In genomic region chr1:66279222-66280009, GRCm38 (mm10) we compare ENCODE assay signal across 18 mouse cellular contexts.
A peak's percentile ranks its signal among the peaks of the same experiment; 100 is the strongest.
DNase-seq lines count a peak whose midpoint lies in the region; ATAC-seq and TF ChIP-seq lines count a peak whose summit lies in the region.
"Had no signal": no experiment of that assay in that cellular context is flagged by ENCODE, and none has a peak within 500 bp of the region (broad histone marks: within the 10 kb centered on the region; RNA-seq: fewer than 3 reads in every experiment).

No protein-coding gene starts in this region.

- peak; percentile 75 for ATAC-seq in frontal cortex, adult (ENCODE audit: low TSS enrichment)
- ATAC-seq in stomach, postnatal 0 days (ENCODE audit: low FRiP score, low TSS enrichment) = no peak
- ATAC-seq: forebrain, embryonic 13.5 days; intestine, embryonic 15.5 days; Patski had no signal

- H3K4me1 ChIP-seq in brown adipose tissue, adult 24 weeks (ENCODE audit: control insufficient read depth, insufficient read depth, insufficient read length, low read length) = no peaks in the 10 kb centered on the region
- H3K4me1 ChIP-seq in stomach, postnatal 0 days (replicated peaks; ENCODE audit: control insufficient read depth, insufficient read depth) = no peaks in the 10 kb centered on the region
- H3K4me1 ChIP-seq: heart, embryonic 10.5 days; intestine, embryonic 15.5 days had no signal

- no peak for TF ChIP-seq EP300 in stomach, postnatal 0 days (optimal IDR thresholded peaks at IDR 0.05)

- H3K4me3 ChIP-seq in layer of hippocampus, adult 2 months = no peak overlapping the region
- H3K4me3 ChIP-seq in brown adipose tissue, adult 24 weeks (ENCODE audit: insufficient read depth, low read depth, low read length) = no peak overlapping the region
- no peak overlapping the region for H3K4me3 ChIP-seq in myocyte
- H3K4me3 ChIP-seq in stomach, postnatal 0 days (ENCODE audit: low read depth, low read length) = no peak overlapping the region
- H3K4me3 ChIP-seq: forebrain, embryonic 13.5 days; heart, embryonic 10.5 days; intestine, embryonic 15.5 days; megakaryocyte, embryonic 14.5 days had no signal

- 62% methylated on average over 4 of the region's 4 CpGs for WGBS in stomach, postnatal 0 days

- no peak overlapping the region for H3ac ChIP-seq in myocyte (ENCODE audit: control insufficient read depth, insufficient read length)

- no peak for TF ChIP-seq POLR2A in myocyte (IDR thresholded peaks at IDR 0.05; ENCODE audit: insufficient read length, low read depth)

- H3K36me3 ChIP-seq in myocyte (ENCODE audit: control insufficient read depth, insufficient read depth) = no peaks in the 10 kb centered on the region
- no peaks in the 10 kb centered on the region for H3K36me3 ChIP-seq in stomach, postnatal 0 days (ENCODE audit: control insufficient read depth, insufficient read depth, low read length)
- H3K36me3 ChIP-seq: heart, embryonic 10.5 days; intestine, embryonic 15.5 days had no signal

- H3K27ac ChIP-seq in layer of hippocampus, adult 2 months = peak overlapping the region; percentile 64; the same call in 1 of the 2 replicates
- 0 out of 2 replicates have a peak overlapping the region, but pooled peaks have one; percentile 6 for H3K27ac ChIP-seq in brown adipose tissue, adult 24 weeks (replicated peaks; ENCODE audit: low read depth, low read length)
- H3K27ac ChIP-seq in stomach, postnatal 0 days (replicated peaks) = no peak overlapping the region
- H3K27ac ChIP-seq: forebrain, embryonic 13.5 days; heart, embryonic 10.5 days; intestine, embryonic 15.5 days had no signal

- H3K9me3 ChIP-seq in stomach, postnatal 0 days (ENCODE audit: control insufficient read depth, low read length) = no peaks in the 10 kb centered on the region
- H3K9me3 ChIP-seq: forebrain, embryonic 13.5 days; heart, embryonic 10.5 days; intestine, embryonic 15.5 days; megakaryocyte, embryonic 14.5 days had no signal

- DNase-seq in frontal cortex, postnatal 10 days (ENCODE audit: low spot score in 2 of 2) = no peak
- DNase-seq in layer of hippocampus, adult 2 months (ENCODE audit: low spot score in 2 of 2) = no peak
- DNase-seq in layer of hippocampus, postnatal 14 days (ENCODE audit: low spot score in 2 of 2) = no peak
- no peak for DNase-seq in stomach, postnatal 0 days (ENCODE audit: low spot score)
- no peak for DNase-seq in testis, postnatal 10 days (ENCODE audit: low spot score)
- DNase-seq: adrenal gland, postnatal 14 days; cerebellum, adult 11-12 months; embryo, embryonic 11 days; retina, postnatal 1 day; thymus, postnatal 36 days had no signal

- H3K27me3 ChIP-seq in myocyte (ENCODE audit: control insufficient read depth, insufficient read depth, insufficient read length) = no peaks in the 10 kb centered on the region
- no peaks in the 10 kb centered on the region for H3K27me3 ChIP-seq in stomach, postnatal 0 days (ENCODE audit: control insufficient read depth, insufficient read depth, low read length)
- H3K27me3 ChIP-seq: forebrain, embryonic 13.5 days; intestine, embryonic 15.5 days; megakaryocyte, embryonic 14.5 days; Patski had no signal

- peak overlapping the region; percentile 65 for H3K4me2 ChIP-seq in myocyte (ENCODE audit: low read depth)
- no peak overlapping the region for H3K4me2 ChIP-seq in stomach, postnatal 0 days (replicated peaks; ENCODE audit: low read depth)
- H3K4me2 ChIP-seq: forebrain, embryonic 13.5 days; intestine, embryonic 15.5 days had no signal

- H3K79me2 ChIP-seq in myocyte (ENCODE audit: control insufficient read depth, insufficient read depth) = no peaks in the 10 kb centered on the region

- TF ChIP-seq CTCF in layer of hippocampus, adult 2 months (conservative IDR thresholded peaks at IDR 0.05) = no peak
- TF ChIP-seq CTCF in stomach, postnatal 0 days (IDR thresholded peaks at IDR 0.05; ENCODE audit: low read depth) = no peak

- H3K9ac ChIP-seq in stomach, postnatal 0 days (ENCODE audit: low read length) = no peak overlapping the region
- H3K9ac ChIP-seq: forebrain, embryonic 13.5 days; intestine, embryonic 15.5 days had no signal

TF ChIP-seq in myocyte, 11 proteins besides CTCF, POLR2A, EP300 and RAD21:
- TF ChIP-seq POLR2AphosphoS2 (IDR thresholded peaks at IDR 0.05; ENCODE audit: insufficient read length, low read depth) (no peak), CEBPB (IDR thresholded peaks at IDR 0.05; ENCODE audit: insufficient read depth, poor library complexity, severe bottlenecking) (no peak)
TF ChIP-seq in myocyte: peak in this region for 0.
